Mouse (Mus musculus) C3H10T1/2 (cell line): ENCODE results near the gene Psmd11. TPM values are rescaled to one million over a fixed set of nuclear protein-coding genes. Genes with fewer than 3 reads are reported as not detected.

Experiments
- polyA plus RNA-seq, 2 experiments: library from polyadenylated mRNA; unstranded; fragments of >200 nt; fragmentation: generic; extraction: Trizol; gene quantifications; one replicate each; pipeline ENCODE4 v1.2.1; 2012; ENCODE audit warnings: missing spikeins in 2 of 2

Gene Psmd11
- polyA plus RNA-seq, result 10 to 100 TPM; 34.3 to 50.5 TPM

DNA sequence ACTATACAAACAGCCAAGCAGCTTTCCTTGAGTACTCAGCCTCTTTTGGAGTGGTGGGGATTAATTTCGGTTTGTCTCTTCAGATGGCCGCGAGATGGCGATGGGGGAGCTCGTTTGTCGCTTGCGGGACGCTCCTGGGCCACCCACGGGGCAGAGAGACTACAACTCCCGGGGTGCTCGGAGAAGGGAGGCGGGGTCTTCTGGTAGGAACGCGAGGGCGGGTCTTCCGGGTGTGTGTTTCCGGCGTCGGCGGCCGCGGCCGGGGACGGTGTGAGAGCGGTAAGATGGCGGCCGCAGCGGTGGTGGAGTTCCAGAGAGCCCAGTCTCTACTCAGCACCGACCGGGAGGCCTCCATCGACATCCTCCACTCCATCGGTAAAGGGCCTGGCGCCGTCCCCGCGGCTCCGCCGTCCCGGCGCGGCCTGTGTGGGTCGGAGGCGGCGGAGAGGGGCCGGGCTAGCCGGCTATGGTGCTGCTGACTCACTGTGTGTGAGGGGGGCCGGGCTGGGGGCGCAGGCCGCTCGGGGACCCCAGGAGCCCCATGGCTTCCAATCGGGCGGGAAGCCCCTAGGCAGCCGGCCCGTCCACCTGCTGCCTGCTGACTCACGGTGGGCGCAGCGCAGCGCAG lies at the start of gene Psmd11:
Psmd11 (plus strand) TSS at position 235 of the 628 bp plus-strand sequence.

DNA sequence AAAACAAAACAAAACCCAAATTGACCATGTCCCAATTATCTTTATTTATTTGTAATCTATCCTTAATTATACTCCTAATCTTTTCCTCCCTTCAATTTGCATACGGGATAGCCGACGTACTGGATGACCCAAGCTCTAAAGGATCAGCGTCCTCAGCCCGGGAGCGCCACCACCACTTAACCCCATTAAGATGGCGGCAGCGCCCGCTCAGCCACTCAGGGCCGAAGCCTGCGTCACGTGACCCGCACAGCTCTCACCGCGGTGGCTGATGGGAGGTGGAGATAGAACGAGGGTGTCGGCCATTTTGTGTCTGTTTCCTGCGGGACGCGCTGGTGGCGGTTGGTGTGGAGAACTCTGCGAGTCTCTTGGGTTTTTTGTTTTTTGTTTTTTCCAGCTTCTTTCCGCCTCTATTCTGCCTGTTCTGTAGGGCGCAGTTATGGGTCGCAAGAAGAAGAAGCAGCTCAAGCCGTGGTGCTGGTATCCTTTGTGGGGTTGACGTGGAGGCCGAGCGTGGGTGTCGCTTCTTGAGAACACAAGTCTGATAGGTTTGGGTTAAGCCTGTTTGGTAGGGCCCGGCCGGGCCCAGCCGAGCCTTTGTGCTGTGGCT lies 45.3 kb upstream of the Psmd11 start, which contains the start of gene Zfp207:
Zfp207 (plus strand) TSS at position 261 of the 607 bp plus-strand sequence.

DNA sequence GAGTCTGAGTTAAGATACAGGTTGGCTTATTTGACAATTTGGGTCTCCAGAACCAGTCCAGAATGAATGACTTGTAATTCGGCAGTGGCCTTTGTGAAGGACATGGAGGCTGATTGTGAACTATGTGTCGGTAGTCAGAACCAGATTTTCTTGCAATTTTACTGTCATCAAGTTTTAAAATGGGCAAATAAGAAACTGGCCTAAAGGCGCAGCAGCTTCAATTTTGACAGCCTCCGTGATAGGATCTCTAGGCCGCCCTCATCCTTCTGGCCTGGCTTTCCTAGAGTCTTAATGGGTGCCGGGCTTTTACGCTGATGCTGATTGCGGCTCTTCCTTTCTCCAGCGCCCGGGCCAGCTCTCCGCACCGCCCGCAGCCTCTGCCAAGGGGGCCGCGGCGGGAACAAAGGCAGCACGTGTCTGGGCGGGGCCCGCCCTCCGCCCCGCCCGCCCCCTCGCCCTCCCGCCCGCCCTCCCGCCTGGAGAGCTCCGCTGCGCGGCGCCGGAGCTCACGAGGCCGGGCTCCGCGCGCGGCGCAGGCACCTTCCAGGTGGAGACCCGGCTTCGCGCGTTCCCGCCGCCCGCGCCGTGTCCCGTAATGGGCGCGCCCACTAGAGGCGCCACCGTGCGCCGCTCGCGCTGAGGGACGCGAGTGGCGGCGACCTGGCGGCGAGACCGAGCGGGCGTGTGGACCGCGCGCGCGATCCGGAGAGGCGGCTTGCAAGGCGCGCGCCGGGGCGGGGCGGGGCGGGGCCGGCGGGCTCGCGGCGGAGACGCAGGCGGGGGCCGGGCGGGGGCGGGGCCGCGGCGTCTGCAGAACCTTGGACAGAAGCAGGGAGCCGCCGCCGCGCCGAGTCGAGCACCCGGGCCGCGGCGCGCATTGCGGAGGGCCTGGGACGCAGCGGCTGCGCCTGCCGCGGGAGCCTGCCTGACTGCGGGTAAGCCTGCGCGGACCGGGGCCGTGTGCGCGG lies 48.1 kb downstream of the Psmd11 start, which contains the start of gene Cdk5r1:
Cdk5r1 (plus strand) TSS at position 802 of the 968 bp plus-strand sequence.

Other genes with a start within 250 kb of the Psmd11 start
- 10 to 100 TPM in 1 of 2 experiments, 1 to 10 TPM in 1; 4.9 to 19.1 TPM for gene Rnf135, start 244.8 kb upstream of the Psmd11 start, polyA plus RNA-seq
- 10 to 100 TPM in 1 of 2 experiments, 1 to 10 TPM in 1; 2.0 to 17.1 TPM for gene Rhot1, start 219.6 kb upstream of the Psmd11 start, polyA plus RNA-seq
- 1 to 10 TPM in 1 of 2 experiments, under 1 TPM in 1; 0.27 to 4.2 TPM for gene Rhbdl3, start 127.7 kb upstream of the Psmd11 start, polyA plus RNA-seq
- gene 5730455P16Rik, start 50.6 kb upstream of the Psmd11 start, polyA plus RNA-seq, result 1 to 10 TPM; 2.0 to 6.2 TPM
- 10 to 100 TPM in 1 of 2 experiments, 1 to 10 TPM in 1; 9.8 to 71.3 TPM for gene Zfp207, start 45.3 kb upstream of the Psmd11 start, polyA plus RNA-seq
- gene Cdk5r1, start 48.4 kb downstream of the Psmd11 start, polyA plus RNA-seq, result under 1 TPM; 0.66 to 0.83 TPM